In the genomic region with DNA sequence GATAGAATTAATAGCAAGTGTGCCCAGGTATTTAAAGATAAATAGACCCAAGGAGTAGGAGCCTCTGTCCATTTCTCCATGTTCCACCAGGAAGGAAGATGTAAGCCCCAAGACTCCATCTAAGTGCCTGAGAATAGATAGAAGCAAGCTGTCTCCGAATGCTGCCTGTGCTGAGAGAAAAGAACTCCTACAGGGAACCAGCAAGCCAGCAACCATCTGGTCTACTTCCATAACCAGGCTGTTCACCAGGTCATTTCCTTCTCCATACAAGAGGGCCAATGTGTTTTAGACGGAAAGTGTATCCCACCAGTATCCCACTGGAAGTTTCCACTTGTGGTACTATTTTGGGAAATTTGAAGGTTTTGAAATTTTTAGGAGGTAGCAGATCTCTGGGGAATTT, we compare ENCODE assay signal across 15 mouse cellular contexts.
"Had no signal": no experiment of that assay in that cellular context is flagged by ENCODE, and none has a peak within 500 bp of the region (broad histone marks: within the 10 kb centered on the region; RNA-seq: fewer than 3 reads in every experiment).

No protein-coding gene starts in this region.

- H3K4me3 ChIP-seq: left cerebral cortex, adult 2 months; limb, embryonic 15.5 days; liver, embryonic 12.5 days; midbrain, embryonic 10.5 days; myocyte; neural tube, embryonic 15.5 days had no signal

- H3K4me1 ChIP-seq: limb, embryonic 15.5 days; liver, embryonic 12.5 days; neural tube, embryonic 15.5 days had no signal

- H3K27me3 ChIP-seq: limb, embryonic 15.5 days; liver, embryonic 12.5 days; neural tube, embryonic 15.5 days had no signal

- H3K9ac ChIP-seq: limb, embryonic 15.5 days; liver, embryonic 12.5 days; lung, embryonic 14.5 days; neural tube, embryonic 15.5 days had no signal

- H3K9me3 ChIP-seq: limb, embryonic 15.5 days; liver, embryonic 12.5 days; midbrain, embryonic 10.5 days; neural tube, embryonic 15.5 days had no signal

- H3K36me3 ChIP-seq: limb, embryonic 15.5 days; liver, embryonic 12.5 days; midbrain, embryonic 10.5 days; neural tube, embryonic 15.5 days had no signal

- H3K4me2 ChIP-seq: limb, embryonic 15.5 days; liver, embryonic 12.5 days; lung, embryonic 14.5 days; neural tube, embryonic 15.5 days had no signal

- H3K27ac ChIP-seq: left cerebral cortex, adult 2 months; limb, embryonic 15.5 days; liver, embryonic 12.5 days; midbrain, embryonic 10.5 days; stomach, postnatal 0 days had no signal

- DNase-seq: kidney, postnatal 25 days; lung, embryonic 14.5 days; lung, postnatal 10 days; lung, postnatal 4 days; midbrain, embryonic 14.5 days; right cerebral cortex, adult 18-20 months; thymus, adult 2 months; thymus, postnatal 36 days had no signal

- ATAC-seq: liver, embryonic 12.5 days had no signal
